Mouse (Mus musculus) midbrain, postnatal 0 days (tissue): ENCODE measurements around the gene Folh1. TPM values are rescaled to one million over a fixed set of nuclear protein-coding genes. Genes with fewer than 3 reads are reported as not detected.

Source experiments
- ATAC-seq: fragments of 200-750 bp; cut with Nextera tagmentation; 2 replicates; pipeline ENCODE4 v1.8.0; 2017; ENCODE audit warnings: moderate number of reproducible peaks, mild to moderate bottlenecking, moderate TSS enrichment, moderate library complexity; ENCODE audit not compliant: low FRiP score
- DNase-seq: peaks from one replicate; pipeline ENCODE4 v3.0.0-alpha.2; 2015; ENCODE audit warnings: low spot score
- H3K27ac ChIP-seq: fragments of 300-500 bp; sonication (generic); 2 replicates; pipeline ENCODE4 v1.5.1; 2014; ENCODE audit warnings: low read depth, mild to moderate bottlenecking, low read length, mixed read lengths
- H3K27me3 ChIP-seq: fragments of 300-500 bp; sonication (generic); 2 replicates; pipeline ENCODE4 v1.6.1; 2014; ENCODE audit warnings: low read length, control low read depth, mixed read lengths; ENCODE audit not compliant: insufficient read depth
- H3K36me3 ChIP-seq: fragments of 300-500 bp; sonication (generic); 2 replicates; pipeline ENCODE4 v1.6.1; 2014; ENCODE audit warnings: low read length, control low read depth, mixed read lengths; ENCODE audit not compliant: insufficient read depth
- H3K4me1 ChIP-seq: fragments of 300-500 bp; sonication (generic); 2 replicates; pipeline ENCODE4 v1.6.1; 2014; ENCODE audit warnings: mild to moderate bottlenecking, control low read depth, antibody characterized with exemption, low read length, mixed read lengths; ENCODE audit not compliant: insufficient read depth
- H3K4me2 ChIP-seq: fragments of 300-500 bp; sonication (generic); 2 replicates; pipeline ENCODE4 v1.6.1; 2014; ENCODE audit warnings: low read depth, mild to moderate bottlenecking, low read length, mixed read lengths; ENCODE audit not compliant: poor library complexity, severe bottlenecking
- H3K4me3 ChIP-seq: fragments of 300-500 bp; sonication (generic); 2 replicates; pipeline ENCODE4 v1.5.1; 2014; ENCODE audit warnings: low read depth, mild to moderate bottlenecking, low read length, moderate library complexity
- H3K9ac ChIP-seq: fragments of 300-500 bp; sonication (generic); replicated peaks from 2 replicates; pipeline ENCODE4 v1.6.1; 2014; ENCODE audit warnings: mild to moderate bottlenecking, low read length, moderate library complexity, mixed read lengths; ENCODE audit not compliant: poor library complexity, severe bottlenecking
- H3K9me3 ChIP-seq: fragments of 300-500 bp; sonication (generic); 2 replicates; pipeline ENCODE4 v1.6.1; 2016; ENCODE audit warnings: low read length, control low read depth
- CTCF ChIP-seq: IDR thresholded peaks from 2 replicates; pipeline ENCODE4 v1.5.1; 2016; ENCODE audit warnings: antibody characterized with exemption, mild to moderate bottlenecking
- WGBS: fragments of 180-500 bp; shearing (Covaris S2); extraction: QIAGEN DNeasy Blood & Tissue Kit; methylation state at CpG from one replicate; pipeline ENCODE4 v1.1.7; 2014; 5-methylcytosine and 5-hydroxymethylcytosine counted together
- polyA plus RNA-seq: library from polyadenylated mRNA; unstranded; fragments of >200 nt; fragmentation: Nextera tagmentation; extraction: Ambion mirVana; gene quantifications from 2 replicates; pipeline ENCODE4 v1.2.1, GENCODE M21; 2015
- total RNA-seq: library from RNA; depleted of rRNA; stranded (reverse); fragments of >200 nt; gene quantifications from 2 replicates; pipeline ENCODE4 v1.2.3, GENCODE M21; 2014; rRNA removed

Gene Folh1
- total and polyA plus RNA-seq, 2 experiments from 2014 or later = 1.3 to 2.8 TPM

- no peaks in the 10 kb centered on the region for H3K27me3 ChIP-seq
- no peak for TF ChIP-seq CTCF
- H3K9me3 ChIP-seq = no peaks in the 10 kb centered on the region
- no peak overlapping the region for H3K4me2 ChIP-seq
- H3K4me1 ChIP-seq = no peaks in the 10 kb centered on the region
- no peak for ATAC-seq
- no peak for DNase-seq
- no peaks in the 10 kb centered on the region for H3K36me3 ChIP-seq
- no peak overlapping the region for H3K9ac ChIP-seq
- no peak overlapping the region for H3K27ac ChIP-seq
- no peak overlapping the region for H3K4me3 ChIP-seq
Measured at GRCm38 (mm10) chr7:86764628-86765027, 11.1 kb downstream of the Folh1 start.

- Histone ChIP-seq H3K4me3 (no peak overlapping the region), H3K36me3 (no peaks in the 10 kb centered on the region), H3K9me3 (no peaks in the 10 kb centered on the region), H3K9ac (no peak overlapping the region), H3K4me2 (no peak overlapping the region), H3K27me3 (no peaks in the 10 kb centered on the region), H3K27ac (no peak overlapping the region), H3K4me1 (no peaks in the 10 kb centered on the region)
- no peak for TF ChIP-seq CTCF
- ATAC-seq (no peak), DNase-seq (no peak)
- 82% methylated on average over 1 of the region's 1 CpGs for WGBS
Measured at GRCm38 (mm10) chr7:86760751-86761150, 15.0 kb downstream of the Folh1 start.

- no peak for ATAC-seq
Measured at GRCm38 (mm10) chr7:86725013-86725412, 50.7 kb downstream of the Folh1 start.

GRCm38 (mm10) chr7:86688030-86688429 is 87.7 kb downstream of the Folh1 start, which contains the start of gene Olfr292:
Gene Olfr292, plus strand, starts transcription at chr7:86688330.
- Histone ChIP-seq H3K36me3 (no peaks in the 10 kb centered on the region), H3K9me3 (no peaks in the 10 kb centered on the region), H3K27ac (no peak within 1 kb of the TSS), H3K27me3 (no peaks in the 10 kb centered on the region), H3K4me3 (no peak within 1 kb of the TSS), H3K4me2 (no peak within 1 kb of the TSS), H3K4me1 (no peaks in the 10 kb centered on the region), H3K9ac (no peak within 1 kb of the TSS)
- ATAC-seq (no peak), DNase-seq (no peak)
- TF ChIP-seq CTCF = no peak

More at GRCm38 (mm10) chr7:86725013-86725412, 50.7 kb downstream of the Folh1 start:
- DNase-seq = peak; percentile 26
- no peak overlapping the region for H3K4me2 ChIP-seq
- TF ChIP-seq CTCF = peak; percentile 74
- no peaks in the 10 kb centered on the region for H3K36me3 ChIP-seq
- no peaks in the 10 kb centered on the region for H3K4me1 ChIP-seq
- H3K9ac ChIP-seq = no peak overlapping the region
- no peak overlapping the region for H3K27ac ChIP-seq
- no peaks in the 10 kb centered on the region for H3K9me3 ChIP-seq
- H3K27me3 ChIP-seq = no peaks in the 10 kb centered on the region
- no peak overlapping the region for H3K4me3 ChIP-seq

Other genes with a start within 250 kb of the Folh1 start
- not detected in 2 replicates for gene Olfr295, start 192.1 kb downstream of the Folh1 start, total RNA-seq
- gene Olfr295, start 192.1 kb downstream of the Folh1 start, polyA plus RNA-seq = not detected in 2 replicates
- not detected in 2 replicates for gene Olfr294, start 159.3 kb downstream of the Folh1 start, total RNA-seq
- gene Olfr294, start 159.3 kb downstream of the Folh1 start, polyA plus RNA-seq = not detected in 2 replicates
- gene Olfr293, start 126.9 kb downstream of the Folh1 start, total RNA-seq = not detected in 2 replicates
- gene Olfr293, start 126.9 kb downstream of the Folh1 start, polyA plus RNA-seq = not detected in 2 replicates
- not detected in 2 replicates for gene Olfr292, start 87.6 kb downstream of the Folh1 start, total RNA-seq
- not detected in 2 replicates for gene Olfr292, start 87.6 kb downstream of the Folh1 start, polyA plus RNA-seq
- not detected in 2 replicates for gene Vmn2r77, start 19.1 kb upstream of the Folh1 start, total RNA-seq
- not detected in 2 replicates for gene Vmn2r77, start 19.1 kb upstream of the Folh1 start, polyA plus RNA-seq
- not detected in 2 replicates for gene Vmn2r78, start 139.2 kb upstream of the Folh1 start, total RNA-seq
- gene Vmn2r78, start 139.2 kb upstream of the Folh1 start, polyA plus RNA-seq = not detected in 2 replicates
- not detected in 2 replicates for gene Vmn2r79, start 220.2 kb upstream of the Folh1 start, total RNA-seq
- gene Vmn2r79, start 220.2 kb upstream of the Folh1 start, polyA plus RNA-seq = not detected in 2 replicates